Mouse (Mus musculus) heart, postnatal 0 days (tissue): ENCODE measurements around the gene Ap3b1. TPM values are rescaled to one million over a fixed set of nuclear protein-coding genes. Genes with fewer than 3 reads are reported as not detected.

ENCODE experiments used
- ATAC-seq: fragments of 200-750 bp; cut with Nextera tagmentation; 2 replicates; pipeline ENCODE4 v1.8.0; 2017; ENCODE audit warnings: low read depth, moderate number of reproducible peaks, moderate library complexity; ENCODE audit not compliant: insufficient read depth
- DNase-seq: peaks from one replicate; pipeline ENCODE4 v3.0.0-alpha.2; 2016; ENCODE audit warnings: low spot score
- H3K27ac ChIP-seq: fragments of 300-500 bp; sonication (generic); 2 replicates; pipeline ENCODE4 v1.5.1; 2014; ENCODE audit warnings: low read depth, mild to moderate bottlenecking
- H3K27me3 ChIP-seq: fragments of 300-500 bp; sonication (generic); 2 replicates; pipeline ENCODE4 v1.6.1; 2014; ENCODE audit warnings: low read length, mixed read lengths; ENCODE audit not compliant: control insufficient read depth, insufficient read depth
- H3K36me3 ChIP-seq: fragments of 300-500 bp; sonication (generic); replicated peaks from 2 replicates; pipeline ENCODE4 v1.6.1; 2014; ENCODE audit warnings: low read length, mixed read lengths; ENCODE audit not compliant: control insufficient read depth, insufficient read depth
- H3K4me1 ChIP-seq: fragments of 300-500 bp; sonication (generic); 2 replicates; pipeline ENCODE4 v1.6.1; 2014; ENCODE audit warnings: antibody characterized with exemption; ENCODE audit not compliant: control insufficient read depth, insufficient read depth
- H3K4me2 ChIP-seq: fragments of 300-500 bp; sonication (generic); 2 replicates; pipeline ENCODE4 v1.6.1; 2014; ENCODE audit warnings: low read depth, mild to moderate bottlenecking, low read length, moderate library complexity
- H3K4me3 ChIP-seq: fragments of 300-500 bp; sonication (generic); 2 replicates; pipeline ENCODE4 v1.5.1; 2014; ENCODE audit warnings: low read depth, low read length
- H3K9ac ChIP-seq: fragments of 300-500 bp; sonication (generic); replicated peaks from 2 replicates; pipeline ENCODE4 v1.6.1; 2014; ENCODE audit warnings: low read depth, low read length, mixed read lengths
- H3K9me3 ChIP-seq: fragments of 300-500 bp; sonication (generic); replicated peaks from 2 replicates; pipeline ENCODE4 v1.6.1; 2016; ENCODE audit warnings: low read length; ENCODE audit not compliant: control insufficient read depth
- CTCF ChIP-seq: IDR thresholded peaks from 2 replicates; pipeline ENCODE4 v1.5.1; 2016; ENCODE audit warnings: antibody characterized with exemption, control low read depth, low read depth
- EP300 ChIP-seq: IDR thresholded peaks from 2 replicates; pipeline ENCODE4 v1.6.1; 2016; ENCODE audit warnings: antibody characterized with exemption, low read depth
- WGBS: fragments of 180-500 bp; shearing (Covaris S2); extraction: QIAGEN DNeasy Blood & Tissue Kit; methylation state at CpG from one replicate; pipeline ENCODE4 v1.1.7; 2014; 5-methylcytosine and 5-hydroxymethylcytosine counted together
- polyA plus RNA-seq: library from polyadenylated mRNA; unstranded; fragments of >200 nt; fragmentation: Nextera tagmentation; extraction: Ambion mirVana; gene quantifications from 2 replicates; pipeline ENCODE4 v1.2.1, GENCODE M21; 2015
- total RNA-seq: library from RNA; depleted of rRNA; stranded (reverse); fragments of >200 nt; gene quantifications from 2 replicates; pipeline ENCODE4 v1.2.3, GENCODE M21; 2014; ENCODE audit warnings: low replicate concordance

Gene Ap3b1
- total and polyA plus RNA-seq, 2 experiments from 2014 or later, result 22.5 to 26.0 TPM

DNA sequence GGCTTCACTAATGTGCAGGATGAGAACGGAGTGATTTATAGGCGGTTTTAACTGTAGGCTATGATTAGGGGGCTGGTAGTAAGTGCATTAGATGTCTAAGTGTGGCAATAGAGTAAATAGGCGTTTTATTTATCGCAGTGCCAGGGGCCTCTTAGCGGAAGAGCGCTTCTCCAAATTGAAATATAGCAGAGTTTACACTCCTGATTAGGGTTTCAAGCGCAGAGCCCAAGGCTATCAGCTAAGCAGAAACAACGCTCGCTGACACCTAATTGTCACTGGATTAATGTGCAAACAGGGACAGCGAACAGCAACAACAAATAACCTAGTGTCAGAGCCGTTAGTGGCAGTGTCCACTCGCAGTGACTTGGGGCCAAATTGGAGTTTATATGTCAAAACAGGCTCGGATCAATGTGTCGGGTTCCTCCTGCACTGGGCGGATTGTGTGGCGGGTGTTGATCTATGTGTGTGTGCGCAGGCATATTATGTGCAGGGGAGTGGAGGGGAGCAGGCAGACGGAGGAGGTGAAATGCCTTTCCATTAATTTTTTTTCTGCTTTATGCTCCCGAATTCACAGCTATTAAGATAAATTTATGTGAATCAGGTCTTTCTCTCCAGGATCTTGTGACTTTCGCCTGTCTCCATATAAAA is 237.8 kb downstream of the Ap3b1 start:
- Histone ChIP-seq H3K9ac (0 out of 2 replicates have a peak overlapping the region, but pooled peaks have one; percentile 6), H3K36me3 (no peaks in the 10 kb centered on the region), H3K4me2 (peak overlapping the region; percentile 63), H3K4me1 (0 out of 2 replicates have a peak, but pooled peaks cover 5% of the 10 kb centered on the region), H3K4me3 (peak overlapping the region; percentile 46), H3K27ac (no peak overlapping the region), H3K27me3 (peaks cover 63% of the 10 kb centered on the region), H3K9me3 (no peaks in the 10 kb centered on the region)
- WGBS, result 14% methylated on average over 20 of the region's 20 CpGs
- ATAC-seq, result no peak
- no peak for TF ChIP-seq EP300
- TF ChIP-seq CTCF, result no peak
- DNase-seq, result no peak

DNA sequence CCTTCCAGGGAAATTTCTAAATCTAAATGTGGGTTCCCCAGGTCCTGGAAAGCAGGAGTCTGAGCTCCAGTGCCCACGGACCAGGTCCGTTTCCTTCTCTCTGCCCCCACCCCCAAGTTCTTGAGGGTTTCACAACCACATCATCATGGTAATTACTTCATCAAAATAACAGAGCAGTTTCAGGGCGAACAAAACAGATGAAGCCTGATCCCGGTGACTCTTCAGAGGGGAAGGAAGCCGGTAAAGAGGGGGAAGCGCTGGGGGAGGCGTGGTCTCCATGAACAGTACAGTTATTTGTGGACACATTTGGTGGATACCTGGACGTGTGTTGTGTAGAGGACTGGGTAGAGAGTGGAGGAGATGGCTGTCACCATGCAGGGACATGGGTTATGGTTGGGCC is 241.0 kb downstream of the Ap3b1 start:
- ATAC-seq (no peak), DNase-seq (no peak)
- Histone ChIP-seq H3K27ac (no peak overlapping the region), H3K4me2 (no peak overlapping the region), H3K36me3 (no peaks in the 10 kb centered on the region), H3K4me1 (0 out of 2 replicates have a peak, but pooled peaks cover 5% of the 10 kb centered on the region), H3K9me3 (no peaks in the 10 kb centered on the region), H3K9ac (no peak overlapping the region), H3K27me3 (peaks cover 53% of the 10 kb centered on the region), H3K4me3 (no peak overlapping the region)
- TF ChIP-seq CTCF (no peak), EP300 (no peak)
- WGBS, result 44% methylated on average over 8 of the region's 8 CpGs

DNA sequence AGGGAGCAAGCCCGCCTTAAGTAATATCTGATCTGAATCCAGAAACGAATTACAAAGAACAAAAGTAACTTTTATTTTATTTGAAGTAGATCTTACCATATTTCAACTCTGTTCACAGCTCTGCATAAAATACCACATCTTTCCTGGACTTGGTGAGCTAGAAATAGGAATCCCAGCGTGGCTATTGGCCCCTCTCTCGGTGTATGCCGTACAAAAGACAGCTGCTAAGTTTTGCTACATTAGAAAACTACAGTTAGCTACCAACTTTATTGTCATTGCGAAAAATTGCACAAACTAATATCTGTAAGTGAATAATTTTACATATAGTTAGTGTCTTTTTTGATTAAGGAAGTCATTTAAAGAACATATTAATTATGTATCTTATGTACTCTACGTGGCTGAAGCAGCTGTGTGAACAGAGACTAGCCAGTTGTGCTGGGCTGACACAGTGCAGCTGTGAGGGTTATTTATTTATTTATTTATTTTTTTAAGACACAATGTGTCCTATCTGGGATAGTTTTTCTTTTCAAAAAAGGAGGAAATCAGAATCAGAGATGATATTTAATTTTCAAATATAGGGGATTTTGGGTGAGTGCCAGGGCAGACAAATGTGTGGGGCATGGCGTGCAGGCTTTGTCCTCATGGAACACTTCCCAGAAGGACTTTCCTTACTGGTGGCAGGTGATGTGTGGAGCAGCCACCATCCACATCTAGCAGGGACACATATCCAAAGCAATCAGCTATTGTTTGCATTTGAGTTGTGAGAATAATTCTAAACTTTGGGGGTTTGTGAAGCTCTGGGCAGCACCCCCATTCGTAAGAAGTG is 248.5 kb downstream of the Ap3b1 start:
- Histone ChIP-seq H3K9me3 (no peaks in the 10 kb centered on the region), H3K36me3 (no peaks in the 10 kb centered on the region), H3K4me3 (no peak overlapping the region), H3K9ac (no peak overlapping the region), H3K4me1 (no peaks in the 10 kb centered on the region), H3K27ac (no peak overlapping the region), H3K4me2 (no peak overlapping the region), H3K27me3 (0 out of 2 replicates have a peak, but pooled peaks cover 4% of the 10 kb centered on the region)
- DNase-seq (no peak), ATAC-seq (no peak)
- TF ChIP-seq EP300, result no peak
- TF ChIP-seq CTCF, result no peak
- WGBS, result 79% methylated on average over 9 of the region's 9 CpGs

DNA sequence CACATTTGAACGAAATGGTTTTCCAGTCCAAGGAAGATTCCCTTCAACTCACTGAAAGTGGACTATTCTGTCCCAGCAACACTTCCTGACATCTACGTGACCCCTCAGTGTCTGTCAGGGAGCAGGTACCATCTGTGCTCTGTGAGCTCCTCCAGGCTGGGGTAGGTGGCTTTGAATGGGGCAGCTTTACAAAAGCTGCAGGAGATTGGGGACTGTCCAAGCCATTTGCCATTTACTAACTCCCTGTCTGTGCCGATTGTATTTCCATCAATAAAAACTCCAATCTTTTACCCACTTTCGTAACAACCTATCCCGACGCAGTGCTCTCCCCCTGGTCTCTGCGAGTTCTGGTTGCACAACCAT is 249.1 kb downstream of the Ap3b1 start:
- H3K4me1 ChIP-seq, result no peaks in the 10 kb centered on the region

DNA sequence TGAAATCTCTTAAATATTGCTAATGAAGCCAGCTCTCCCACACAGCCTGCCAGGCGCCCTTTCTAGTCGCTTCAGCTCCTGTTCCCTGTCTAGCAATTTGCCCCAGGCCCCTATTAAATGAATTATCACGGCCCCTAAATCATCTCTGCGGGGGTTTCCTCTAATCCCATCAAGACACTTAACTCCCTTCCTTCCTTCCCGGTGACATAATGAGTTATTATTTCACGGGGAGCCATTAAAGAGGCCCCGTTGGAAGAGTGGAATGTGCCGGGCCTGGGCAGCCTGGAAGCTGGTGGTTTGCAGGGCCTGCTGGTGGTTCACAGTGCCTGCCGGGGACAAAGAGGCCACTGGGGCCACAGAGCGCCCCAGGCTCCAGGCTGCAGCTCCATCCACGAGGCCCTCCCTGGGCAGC is 249.7 kb downstream of the Ap3b1 start:
- DNase-seq (no peak), ATAC-seq (no peak)
- Histone ChIP-seq H3K36me3 (no peaks in the 10 kb centered on the region), H3K9me3 (no peaks in the 10 kb centered on the region), H3K27me3 (no peaks in the 10 kb centered on the region), H3K4me3 (no peak overlapping the region), H3K9ac (no peak overlapping the region), H3K4me2 (no peak overlapping the region), H3K27ac (no peak overlapping the region), H3K4me1 (no peaks in the 10 kb centered on the region)
- TF ChIP-seq EP300, result no peak
- TF ChIP-seq CTCF, result no peak
- WGBS, result 27% methylated on average over 11 of the region's 11 CpGs

More for the DNA sequence above, 249.1 kb downstream of the Ap3b1 start:
- Histone ChIP-seq H3K9me3 (no peaks in the 10 kb centered on the region), H3K27ac (no peak overlapping the region), H3K9ac (no peak overlapping the region), H3K4me3 (no peak overlapping the region), H3K36me3 (no peaks in the 10 kb centered on the region), H3K27me3 (0 out of 2 replicates have a peak, but pooled peaks cover 4% of the 10 kb centered on the region), H3K4me2 (no peak overlapping the region)
- ATAC-seq (no peak), DNase-seq (no peak)
- 83% methylated on average over 7 of the region's 7 CpGs for WGBS
- TF ChIP-seq CTCF (no peak), EP300 (no peak)
